Mouse (Mus musculus) intestine, postnatal 0 days (tissue): Measurements from ENCODE around the gene Rbm28. TPM values are rescaled to one million over a fixed set of nuclear protein-coding genes. Genes with fewer than 3 reads are reported as not detected.

ENCODE experiments used
- ATAC-seq: fragments of 200-750 bp; cut with Nextera tagmentation; 2 replicates; pipeline ENCODE4 v1.8.0; 2017; ENCODE audit warnings: mild to moderate bottlenecking, moderate TSS enrichment, moderate library complexity
- H3K27ac ChIP-seq: fragments of 300-500 bp; sonication (generic); 2 replicates; pipeline ENCODE4 v1.5.1; 2014; ENCODE audit warnings: mild to moderate bottlenecking, low read depth, low read length, moderate library complexity
- H3K27me3 ChIP-seq: fragments of 300-500 bp; sonication (generic); replicated peaks from 2 replicates; pipeline ENCODE4 v1.6.1; 2014; ENCODE audit warnings: low read length, mixed read lengths; ENCODE audit not compliant: control insufficient read depth, insufficient read depth
- H3K36me3 ChIP-seq: fragments of 300-500 bp; sonication (generic); 2 replicates; pipeline ENCODE4 v1.6.1; 2014; ENCODE audit warnings: mild to moderate bottlenecking, moderate library complexity; ENCODE audit not compliant: control insufficient read depth, insufficient read depth
- H3K4me1 ChIP-seq: fragments of 300-500 bp; sonication (generic); replicated peaks from 2 replicates; pipeline ENCODE4 v1.6.1; 2014; ENCODE audit warnings: antibody characterized with exemption, low read length, mixed read lengths; ENCODE audit not compliant: control insufficient read depth, insufficient read depth
- H3K4me2 ChIP-seq: fragments of 300-500 bp; sonication (generic); replicated peaks from 2 replicates; pipeline ENCODE4 v1.6.1; 2014; ENCODE audit warnings: low read depth, mild to moderate bottlenecking, moderate library complexity
- H3K4me3 ChIP-seq: fragments of 300-500 bp; sonication (generic); 2 replicates; pipeline ENCODE4 v1.5.1; 2014; ENCODE audit warnings: low read depth, low read length
- H3K9ac ChIP-seq: fragments of 300-500 bp; sonication (generic); 2 replicates; pipeline ENCODE4 v1.6.1; 2014; ENCODE audit warnings: mild to moderate bottlenecking, low read depth, low read length
- H3K9me3 ChIP-seq: fragments of 300-500 bp; sonication (generic); 2 replicates; pipeline ENCODE4 v1.6.1; 2016; ENCODE audit warnings: mixed run types; ENCODE audit not compliant: control insufficient read depth
- CTCF ChIP-seq: sonication (generic); IDR thresholded peaks from 2 replicates; pipeline ENCODE4 v1.5.1; 2016; ENCODE audit warnings: low read depth, mild to moderate bottlenecking, control low read depth, antibody characterized with exemption, moderate library complexity
- WGBS: fragments of 180-500 bp; shearing (Covaris S2); extraction: QIAGEN DNeasy Blood & Tissue Kit; methylation state at CpG from one replicate; pipeline ENCODE4 v1.1.7; 2014; 5-methylcytosine and 5-hydroxymethylcytosine counted together
- polyA plus RNA-seq: library from polyadenylated mRNA; unstranded; fragments of >200 nt; fragmentation: Nextera tagmentation; extraction: Ambion mirVana; gene quantifications from 2 replicates; pipeline ENCODE4 v1.2.1, GENCODE M21; 2015

The Rbm28 gene
- polyA plus RNA-seq: 9.8 and 12.2 TPM in 2 replicates

GRCm38 (mm10) chr6:29164314-29165244 lies at the start of gene Rbm28:
Gene Rbm28 (minus strand): TSS chr6:29165006.
- H3K9me3 ChIP-seq: no peaks in the 10 kb centered on the region
- peak within 1 kb of the TSS; percentile 36; the same call in 1 of the 2 replicates for H3K27ac ChIP-seq
- WGBS: 7% methylated on average over 42 of the region's 42 CpGs
- peak; percentile 80 for ATAC-seq
- TF ChIP-seq CTCF: no peak
- H3K4me1 ChIP-seq: no peaks in the 10 kb centered on the region
- peak within 1 kb of the TSS; percentile 81 for H3K4me2 ChIP-seq
- H3K27me3 ChIP-seq: peaks cover 20% of the 10 kb centered on the region
- peak within 1 kb of the TSS; percentile 89 for H3K4me3 ChIP-seq
- peaks cover 4% of the 10 kb centered on the region; the same call in 1 of the 2 replicates for H3K36me3 ChIP-seq
- H3K9ac ChIP-seq: peak within 1 kb of the TSS; percentile 71

GRCm38 (mm10) chr6:29214245-29214644 lies 49.4 kb upstream of the Rbm28 start:
- Histone ChIP-seq H3K9ac (no peak overlapping the region), H3K27ac (no peak overlapping the region), H3K36me3 (no peaks in the 10 kb centered on the region), H3K4me1 (peaks cover 4% of the 10 kb centered on the region; the same call in 1 of the 2 replicates), H3K4me2 (no peak overlapping the region), H3K4me3 (no peak overlapping the region), H3K9me3 (no peaks in the 10 kb centered on the region), H3K27me3 (no peaks in the 10 kb centered on the region)
- WGBS: 7% methylated on average over 1 of the region's 1 CpGs
- no peak for ATAC-seq
- peak; percentile 17 for TF ChIP-seq CTCF

- Histone ChIP-seq H3K36me3 (no peaks in the 10 kb centered on the region), H3K4me2 (no peak overlapping the region), H3K9me3 (no peaks in the 10 kb centered on the region), H3K4me3 (no peak overlapping the region), H3K4me1 (peaks cover 4% of the 10 kb centered on the region; the same call in 1 of the 2 replicates), H3K9ac (no peak overlapping the region), H3K27ac (no peak overlapping the region), H3K27me3 (no peaks in the 10 kb centered on the region)
- no peak for ATAC-seq
- 78% methylated on average over 5 of the region's 5 CpGs for WGBS
- no peak for TF ChIP-seq CTCF
Measured at GRCm38 (mm10) chr6:29213436-29213835, 48.6 kb upstream of the Rbm28 start.

- H3K27ac ChIP-seq: peak overlapping the region; percentile 22; the same call in 1 of the 2 replicates
- WGBS: under 1% methylated on average over 66 of the region's 66 CpGs
- peak overlapping the region; percentile 94 for H3K4me2 ChIP-seq
- no peaks in the 10 kb centered on the region for H3K27me3 ChIP-seq
- H3K9ac ChIP-seq: peak overlapping the region; percentile 54
- TF ChIP-seq CTCF: peak; percentile 37
- ATAC-seq: peak; percentile 81
- peak overlapping the region; percentile 64 for H3K4me3 ChIP-seq
- no peaks in the 10 kb centered on the region; the same call in 1 of the 2 replicates for H3K36me3 ChIP-seq
- H3K4me1 ChIP-seq: peaks cover 4% of the 10 kb centered on the region; the same call in 1 of the 2 replicates
- no peaks in the 10 kb centered on the region for H3K9me3 ChIP-seq
Measured at GRCm38 (mm10) chr6:29211806-29212492, 47.1 kb upstream of the Rbm28 start.

- Histone ChIP-seq H3K36me3 (no peaks in the 10 kb centered on the region; the same call in 1 of the 2 replicates), H3K4me2 (peak overlapping the region; percentile 94), H3K27me3 (no peaks in the 10 kb centered on the region), H3K4me1 (0 out of 2 replicates have a peak, but pooled peaks cover 4% of the 10 kb centered on the region), H3K9me3 (no peaks in the 10 kb centered on the region), H3K27ac (no peak overlapping the region), H3K4me3 (peak overlapping the region; percentile 64), H3K9ac (peak overlapping the region; percentile 54; the same call in 1 of the 2 replicates)
- TF ChIP-seq CTCF: peak; percentile 17; the same call in 1 of the 2 replicates
- ATAC-seq: no peak
- WGBS: 23% methylated on average over 7 of the region's 7 CpGs
Measured at GRCm38 (mm10) chr6:29211146-29211545, 46.3 kb upstream of the Rbm28 start.
